Mouse (Mus musculus) liver, embryonic 13.5 days (tissue): ENCODE data around the gene Hdac5. TPM values are rescaled to one million over a fixed set of nuclear protein-coding genes. Genes with fewer than 3 reads are reported as not detected.

Experiments
- ATAC-seq: fragments of 200-750 bp; cut with Nextera tagmentation; 2 replicates; pipeline ENCODE4 v1.8.0; 2017; ENCODE audit warnings: low read depth, mild to moderate bottlenecking, moderate number of reproducible peaks, moderate library complexity
- DNase-seq: peaks from one replicate; pipeline ENCODE4 v3.0.0; 2022
- H3K27ac ChIP-seq: fragments of 300-500 bp; sonication (generic); 2 replicates; pipeline ENCODE4 v1.5.1; 2015; ENCODE audit warnings: moderate library complexity, mild to moderate bottlenecking, inconsistent platforms
- H3K27me3 ChIP-seq: fragments of 300-500 bp; sonication (generic); 2 replicates; pipeline ENCODE4 v1.6.1; 2015; ENCODE audit warnings: mild to moderate bottlenecking, inconsistent platforms
- H3K36me3 ChIP-seq: fragments of 300-500 bp; sonication (generic); 2 replicates; pipeline ENCODE4 v1.6.1; 2015; ENCODE audit warnings: mild to moderate bottlenecking, inconsistent platforms
- H3K4me1 ChIP-seq: fragments of 300-500 bp; sonication (generic); replicated peaks from 2 replicates; pipeline ENCODE4 v1.6.1; 2015; ENCODE audit warnings: inconsistent platforms
- H3K4me2 ChIP-seq: fragments of 300-500 bp; sonication (generic); 2 replicates; pipeline ENCODE4 v1.6.1; 2015; ENCODE audit warnings: inconsistent platforms, mild to moderate bottlenecking, moderate library complexity
- H3K4me3 ChIP-seq: fragments of 300-500 bp; sonication (generic); replicated peaks from 2 replicates; pipeline ENCODE4 v1.5.1; 2015; ENCODE audit warnings: mild to moderate bottlenecking, inconsistent platforms
- H3K9ac ChIP-seq: fragments of 300-500 bp; sonication (generic); 2 replicates; pipeline ENCODE4 v1.6.1; 2015; ENCODE audit warnings: mild to moderate bottlenecking, inconsistent platforms
- H3K9me3 ChIP-seq: fragments of 300-500 bp; sonication (generic); replicated peaks from 2 replicates; pipeline ENCODE4 v1.6.1; 2016; ENCODE audit warnings: inconsistent platforms
- WGBS: fragments of 180-500 bp; shearing (Covaris S2); methylation state at CpG from one replicate; pipeline ENCODE4 v1.1.7; 2015; ENCODE audit not compliant: insufficient replicate concordance; 5-methylcytosine and 5-hydroxymethylcytosine counted together
- polyA plus RNA-seq: library from polyadenylated mRNA; unstranded; fragments of >200 nt; fragmentation: Nextera tagmentation; extraction: Ambion mirVana; gene quantifications from 2 replicates; pipeline ENCODE4 v1.2.1, GENCODE M21; 2015

The Hdac5 gene
- polyA plus RNA-seq: 12.8 and 12.9 TPM in 2 replicates

DNA sequence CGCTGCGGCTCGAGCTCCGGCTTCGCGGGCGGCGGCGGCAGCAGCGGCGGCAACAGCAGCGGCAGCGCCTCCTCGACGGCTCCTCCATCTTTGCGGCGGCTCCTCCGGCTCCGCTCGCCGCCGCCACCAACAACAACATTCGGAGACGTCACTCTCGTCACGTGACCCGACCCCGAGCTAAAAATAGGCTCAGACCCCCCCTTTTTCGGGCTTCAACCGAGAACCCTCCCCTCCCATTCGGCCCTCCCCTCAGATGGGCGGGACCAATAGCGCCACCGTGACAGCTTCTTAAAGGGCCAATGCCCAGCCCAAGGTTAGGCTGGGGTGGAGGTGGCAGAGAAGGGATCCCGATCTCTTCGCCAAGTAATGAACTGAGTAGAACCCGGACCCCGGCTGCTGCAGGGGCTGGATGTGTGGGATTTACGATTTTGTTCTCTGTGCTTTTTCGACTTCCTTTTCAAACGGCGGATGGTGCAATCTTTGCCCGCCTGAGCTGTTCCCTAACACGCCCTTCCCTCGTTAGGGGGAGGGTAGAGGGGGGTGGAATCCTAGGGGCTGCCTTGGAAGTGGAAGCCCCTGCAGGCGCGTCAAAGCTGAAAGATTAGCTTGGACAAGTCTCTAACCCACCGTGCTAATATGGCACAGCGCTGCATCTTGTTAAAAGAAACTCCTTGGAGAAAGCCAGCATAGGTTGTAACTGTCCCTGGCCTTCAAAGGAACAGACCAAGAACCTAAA is at the start of gene Hdac5:
Gene Hdac5, minus strand, starts transcription at position 161 of the 736 bp plus-strand sequence.
- no peaks in the 10 kb centered on the region for H3K9me3 ChIP-seq
- peak; percentile 95 for ATAC-seq
- peak within 1 kb of the TSS; percentile 97 for H3K4me2 ChIP-seq
- H3K27me3 ChIP-seq: peaks cover 39% of the 10 kb centered on the region
- DNase-seq: peak; percentile 96
- peak within 1 kb of the TSS; percentile 80 for H3K4me3 ChIP-seq
- 1% methylated on average over 41 of the region's 49 CpGs for WGBS
- H3K27ac ChIP-seq: peak within 1 kb of the TSS; percentile 82
- peak within 1 kb of the TSS; percentile 89 for H3K9ac ChIP-seq
- peaks cover 33% of the 10 kb centered on the region for H3K4me1 ChIP-seq
- no peaks in the 10 kb centered on the region for H3K36me3 ChIP-seq

GRCm38 (mm10) chr11:102279595-102279994 is 49.6 kb upstream of the Hdac5 start:
- Histone ChIP-seq H3K4me1 (peaks cover 19% of the 10 kb centered on the region), H3K27ac (no peak overlapping the region), H3K27me3 (peaks cover 5% of the 10 kb centered on the region; the same call in 1 of the 2 replicates), H3K4me3 (no peak overlapping the region), H3K4me2 (no peak overlapping the region), H3K9ac (no peak overlapping the region), H3K36me3 (no peaks in the 10 kb centered on the region), H3K9me3 (no peaks in the 10 kb centered on the region)
- 82% methylated on average over 3 of the region's 3 CpGs for WGBS
- DNase-seq (no peak), ATAC-seq (no peak)

- 80% methylated on average over 9 of the region's 12 CpGs for WGBS
- Histone ChIP-seq H3K4me3 (no peak overlapping the region), H3K9ac (no peak overlapping the region), H3K36me3 (no peaks in the 10 kb centered on the region), H3K9me3 (no peaks in the 10 kb centered on the region), H3K27ac (no peak overlapping the region), H3K27me3 (peaks cover 6% of the 10 kb centered on the region; the same call in 1 of the 2 replicates), H3K4me1 (peaks cover 13% of the 10 kb centered on the region), H3K4me2 (no peak overlapping the region)
- ATAC-seq: no peak
- no peak for DNase-seq
Observed at GRCm38 (mm10) chr11:102277754-102278153, 47.8 kb upstream of the Hdac5 start.

GRCm38 (mm10) chr11:102276411-102276915 is 46.5 kb upstream of the Hdac5 start:
- 3% methylated on average over 33 of the region's 33 CpGs for WGBS
- H3K4me2 ChIP-seq: peak overlapping the region; percentile 70
- peak overlapping the region; percentile 66 for H3K9ac ChIP-seq
- DNase-seq (peak; percentile 20), ATAC-seq (peak; percentile 60)
- H3K4me1 ChIP-seq: peaks cover 13% of the 10 kb centered on the region
- H3K36me3 ChIP-seq: no peaks in the 10 kb centered on the region
- H3K4me3 ChIP-seq: peak overlapping the region; percentile 50
- H3K27ac ChIP-seq: no peak overlapping the region
- peaks cover 11% of the 10 kb centered on the region; the same call in 1 of the 2 replicates for H3K27me3 ChIP-seq
- no peaks in the 10 kb centered on the region for H3K9me3 ChIP-seq

GRCm38 (mm10) chr11:102268520-102269244 is 38.7 kb upstream of the Hdac5 start, which contains the start of gene Asb16:
Gene Asb16 (plus strand): TSS chr11:102268743.
- peaks cover 17% of the 10 kb centered on the region for H3K4me1 ChIP-seq
- no peak for ATAC-seq
- 0 out of 2 replicates have a peak, but pooled peaks cover 5% of the 10 kb centered on the region for H3K27me3 ChIP-seq
- no peak within 1 kb of the TSS for H3K27ac ChIP-seq
- H3K4me3 ChIP-seq: no peak within 1 kb of the TSS
- H3K9ac ChIP-seq: no peak within 1 kb of the TSS
- no peak within 1 kb of the TSS for H3K4me2 ChIP-seq
- 78% methylated on average over 12 of the region's 12 CpGs for WGBS
- H3K36me3 ChIP-seq: peaks cover 19% of the 10 kb centered on the region
- H3K9me3 ChIP-seq: no peaks in the 10 kb centered on the region
- DNase-seq: no peak

GRCm38 (mm10) chr11:102267480-102267879 is 37.5 kb upstream of the Hdac5 start:
- Histone ChIP-seq H3K27ac (no peak overlapping the region), H3K4me1 (peaks cover 17% of the 10 kb centered on the region), H3K9me3 (no peaks in the 10 kb centered on the region), H3K36me3 (peaks cover 30% of the 10 kb centered on the region), H3K9ac (no peak overlapping the region), H3K27me3 (0 out of 2 replicates have a peak, but pooled peaks cover 2% of the 10 kb centered on the region), H3K4me3 (no peak overlapping the region), H3K4me2 (no peak overlapping the region)
- ATAC-seq (no peak), DNase-seq (peak; percentile 37)
- 7% methylated on average over 11 of the region's 11 CpGs for WGBS

GRCm38 (mm10) chr11:102266631-102267355 is 36.8 kb upstream of the Hdac5 start:
- H3K27me3 ChIP-seq: no peaks in the 10 kb centered on the region
- WGBS: 78% methylated on average over 8 of the region's 8 CpGs
- H3K4me2 ChIP-seq: no peak overlapping the region
- peaks cover 17% of the 10 kb centered on the region for H3K4me1 ChIP-seq
- H3K4me3 ChIP-seq: no peak overlapping the region
- H3K9me3 ChIP-seq: no peaks in the 10 kb centered on the region
- DNase-seq: no peak
- ATAC-seq: no peak
- peaks cover 36% of the 10 kb centered on the region for H3K36me3 ChIP-seq
- H3K9ac ChIP-seq: no peak overlapping the region
- no peak overlapping the region for H3K27ac ChIP-seq

DNA sequence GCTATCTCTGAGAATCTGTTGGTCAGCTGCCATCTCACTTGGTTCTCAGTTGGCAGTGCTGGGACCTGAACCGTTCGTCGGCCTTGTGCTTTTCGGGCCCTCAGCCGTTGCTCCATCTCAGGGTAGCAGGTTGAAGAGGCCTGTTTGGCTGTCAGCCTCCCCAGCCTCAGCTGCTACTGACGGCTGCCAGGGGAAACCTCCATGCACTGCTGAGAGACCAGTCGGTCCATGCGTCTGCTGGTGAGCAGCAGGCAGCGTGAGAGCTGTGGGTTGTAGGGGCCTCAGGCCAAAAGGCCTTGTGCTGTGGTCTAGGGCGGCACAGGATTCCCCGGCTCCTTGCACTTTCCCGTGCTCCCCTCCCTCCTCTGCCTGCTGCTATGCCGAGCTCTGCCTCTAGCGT is 35.9 kb upstream of the Hdac5 start:
- 76% methylated on average over 14 of the region's 14 CpGs for WGBS
- H3K27me3 ChIP-seq: no peaks in the 10 kb centered on the region
- peaks cover 17% of the 10 kb centered on the region for H3K4me1 ChIP-seq
- H3K27ac ChIP-seq: no peak overlapping the region
- H3K9me3 ChIP-seq: no peaks in the 10 kb centered on the region
- DNase-seq (no peak), ATAC-seq (no peak)
- H3K36me3 ChIP-seq: peaks cover 46% of the 10 kb centered on the region
- H3K4me3 ChIP-seq: no peak overlapping the region
- H3K9ac ChIP-seq: no peak overlapping the region
- H3K4me2 ChIP-seq: no peak overlapping the region

DNA sequence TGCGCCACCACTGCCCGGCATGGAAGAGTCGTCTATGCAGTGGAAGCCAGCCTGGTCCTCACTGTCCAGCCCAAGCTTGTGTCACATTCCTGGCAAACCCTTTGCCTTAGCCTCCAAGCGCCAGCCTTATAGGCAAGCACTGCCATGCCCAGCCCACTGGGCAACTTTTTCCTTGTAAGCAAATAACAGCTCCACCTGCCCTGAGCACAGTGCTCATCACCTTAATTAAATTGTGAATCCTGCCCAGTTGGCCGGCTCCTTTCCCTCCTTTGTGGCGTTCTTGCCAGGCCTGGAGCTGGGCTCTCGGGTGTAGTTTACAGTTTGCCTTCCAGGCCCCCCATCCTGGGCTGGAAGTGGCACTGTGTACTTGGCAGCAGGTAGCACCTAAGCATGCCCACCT is 33.2 kb upstream of the Hdac5 start:
- H3K9me3 ChIP-seq: no peaks in the 10 kb centered on the region
- peaks cover 69% of the 10 kb centered on the region for H3K36me3 ChIP-seq
- H3K4me1 ChIP-seq: peaks cover 15% of the 10 kb centered on the region
- WGBS: 89% methylated on average over 7 of the region's 7 CpGs
- H3K27me3 ChIP-seq: no peaks in the 10 kb centered on the region
- DNase-seq (no peak), ATAC-seq (no peak)
- no peak overlapping the region for H3K9ac ChIP-seq
- H3K4me3 ChIP-seq: no peak overlapping the region
- no peak overlapping the region for H3K27ac ChIP-seq
- no peak overlapping the region for H3K4me2 ChIP-seq

- peaks cover 87% of the 10 kb centered on the region for H3K36me3 ChIP-seq
- no peaks in the 10 kb centered on the region for H3K9me3 ChIP-seq
- ATAC-seq (no peak), DNase-seq (no peak)
- H3K27ac ChIP-seq: no peak overlapping the region
- H3K9ac ChIP-seq: no peak overlapping the region
- peaks cover 13% of the 10 kb centered on the region for H3K4me1 ChIP-seq
- 80% methylated on average over 3 of the region's 3 CpGs for WGBS
- no peak overlapping the region for H3K4me3 ChIP-seq
- H3K4me2 ChIP-seq: no peak overlapping the region; the same call in 1 of the 2 replicates
- H3K27me3 ChIP-seq: no peaks in the 10 kb centered on the region
Observed at GRCm38 (mm10) chr11:102258521-102258920, 28.6 kb upstream of the Hdac5 start.

- ATAC-seq (no peak), DNase-seq (no peak)
- Histone ChIP-seq H3K4me3 (no peak overlapping the region), H3K36me3 (peaks cover 86% of the 10 kb centered on the region), H3K4me1 (peaks cover 13% of the 10 kb centered on the region), H3K9ac (no peak overlapping the region), H3K27me3 (no peaks in the 10 kb centered on the region), H3K27ac (no peak overlapping the region), H3K4me2 (no peak overlapping the region; the same call in 1 of the 2 replicates), H3K9me3 (no peaks in the 10 kb centered on the region)
- WGBS: 62% methylated on average over 6 of the region's 6 CpGs
Observed at GRCm38 (mm10) chr11:102258095-102258494, 28.1 kb upstream of the Hdac5 start.
